ENCODE assay signal across 8 mouse cellular contexts in the genomic region with DNA sequence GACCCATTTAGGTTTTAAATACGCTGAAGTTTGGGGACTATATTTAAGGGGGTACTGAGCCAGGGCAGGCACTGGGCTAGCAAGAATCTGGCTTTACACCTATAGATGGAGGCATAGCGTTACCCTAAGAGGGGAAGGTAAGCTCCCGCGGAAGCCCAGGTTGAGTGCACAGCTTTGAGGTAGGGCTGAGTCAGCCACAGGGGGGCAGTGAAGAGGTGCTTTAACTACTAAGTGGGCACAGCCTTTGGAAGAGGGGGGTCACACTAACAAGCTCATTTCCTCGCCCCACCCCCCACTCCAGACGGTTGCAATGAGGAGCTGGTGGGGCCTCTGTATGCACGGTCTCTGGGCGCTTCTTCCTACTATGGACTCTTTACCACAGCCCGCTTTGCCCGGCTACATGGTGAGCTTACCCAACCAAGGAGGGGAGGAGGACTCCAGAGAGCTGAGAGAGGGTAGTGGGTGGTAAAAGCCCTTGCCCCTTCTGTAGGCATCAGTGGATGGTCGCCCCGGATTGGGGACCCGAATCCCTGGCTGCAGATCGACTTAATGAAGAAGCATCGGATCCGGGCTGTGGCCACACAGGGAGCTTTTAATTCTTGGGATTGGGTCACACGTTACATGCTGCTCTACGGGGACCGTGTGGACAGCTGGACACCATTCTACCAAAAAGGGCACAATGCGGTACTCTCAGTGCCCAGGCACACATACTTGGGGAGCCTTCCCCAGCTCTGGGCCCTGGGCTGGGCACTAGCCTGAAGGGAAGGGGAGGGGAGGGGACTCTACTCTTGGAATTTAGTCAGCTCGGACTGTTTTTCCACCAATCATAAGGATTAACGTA. TPM values are rescaled to one million over a fixed set of nuclear protein-coding genes. Genes with fewer than 3 reads are reported as not detected.
DNase-seq lines count a peak whose midpoint lies in the region; ATAC-seq and TF ChIP-seq lines count a peak whose summit lies in the region.

No protein-coding gene starts in this region.

- H3K27ac ChIP-seq in MEL (ENCODE audit: control insufficient read depth, low read depth, low read length): no peak overlapping the region
- no peak overlapping the region for H3K27ac ChIP-seq in embryonic facial prominence, embryonic 10.5 days (replicated peaks)
- H3K27ac ChIP-seq in hindbrain, embryonic 11.5 days (ENCODE audit: low read depth, low read length): no peak overlapping the region

- H3K79me2 ChIP-seq in C2C12 (ENCODE audit: control insufficient read depth, insufficient read depth) (no peaks in the 10 kb centered on the region), MEL (ENCODE audit: control insufficient read depth, insufficient read depth, low read length, poor library complexity) (no peaks in the 10 kb centered on the region)

- no peaks in the 10 kb centered on the region for H3K27me3 ChIP-seq in C2C12 (ENCODE audit: control insufficient read depth, insufficient read depth, insufficient read length)
- H3K27me3 ChIP-seq in MEL (ENCODE audit: control insufficient read depth in 1 of 2, insufficient read depth in 2 of 2, low read length in 2 of 2): 0 out of 4 replicates have a peak, but pooled peaks cover 0 to 2% of the 10 kb centered on the region in 2 experiments
- H3K27me3 ChIP-seq in embryonic facial prominence, embryonic 10.5 days (replicated peaks; ENCODE audit: low read depth, poor library complexity, severe bottlenecking): peaks cover 84% of the 10 kb centered on the region
- peaks cover 60% of the 10 kb centered on the region for H3K27me3 ChIP-seq in hindbrain, embryonic 11.5 days (ENCODE audit: control insufficient read depth, insufficient read depth, low read length)

- 23% methylated on average over 22 of the region's 22 CpGs for WGBS in embryonic facial prominence, embryonic 10.5 days
- 29% methylated on average over 22 of the region's 22 CpGs for WGBS in hindbrain, embryonic 11.5 days

- no peak for TF ChIP-seq POLR2A in MEL (IDR thresholded peaks at IDR 0.05; ENCODE audit: control insufficient read depth in 1 of 2, insufficient read depth in 1 of 2, low read depth in 1 of 2, low read length in 2 of 2, poor library complexity in 1 of 2)

- H3K36me3 ChIP-seq in C2C12 (ENCODE audit: control insufficient read depth, insufficient read depth): no peaks in the 10 kb centered on the region
- peaks cover 0 to 6% of the 10 kb centered on the region in 2 experiments; a peak in 2 of 4 replicates for H3K36me3 ChIP-seq in MEL (ENCODE audit: control insufficient read depth in 1 of 2, insufficient read depth in 2 of 2, low read length in 2 of 2)
- no peaks in the 10 kb centered on the region for H3K36me3 ChIP-seq in embryonic facial prominence, embryonic 10.5 days (replicated peaks)
- H3K36me3 ChIP-seq in hindbrain, embryonic 11.5 days (ENCODE audit: control insufficient read depth, insufficient read depth, low read length): no peaks in the 10 kb centered on the region

- TF ChIP-seq EP300 in MEL (IDR thresholded peaks at IDR 0.05; ENCODE audit: low read depth in 1 of 2, low read length in 2 of 2): no peak

- no peak overlapping the region; the same call in 1 of the 2 replicates for H3K4me2 ChIP-seq in hindbrain, embryonic 11.5 days (replicated peaks; ENCODE audit: low read depth, low read length)

- no peak overlapping the region for H3ac ChIP-seq in C2C12 (ENCODE audit: control insufficient read depth, insufficient read length, low read depth)

- DNase-seq in MEL (ENCODE audit: low read depth, low spot score): peak; percentile 62
- DNase-seq in embryonic facial prominence, embryonic 10.5 days (ENCODE audit: low spot score): peak; percentile 72
- DNase-seq in hindbrain, embryonic 11.5 days (ENCODE audit: low spot score): peak; percentile 71
- peak; percentile 68 for DNase-seq in left cerebral cortex, adult 11 months (ENCODE audit: low spot score)
- DNase-seq in spleen, adult 18-20 months: peak; percentile 54 to 75
- no peak for DNase-seq in urinary bladder, postnatal 25 days (ENCODE audit: low spot score)

- TF ChIP-seq RAD21 in MEL (IDR thresholded peaks at IDR 0.05; ENCODE audit: low read depth, low read length): peak; percentile 52

- peaks cover 0 to 9% of the 10 kb centered on the region in 2 experiments; a peak in 2 of 4 replicates for H3K4me1 ChIP-seq in MEL (ENCODE audit: control insufficient read depth in 1 of 2, insufficient read depth in 2 of 2, low read length in 2 of 2)
- peaks cover 60% of the 10 kb centered on the region for H3K4me1 ChIP-seq in embryonic facial prominence, embryonic 10.5 days
- peaks cover 22% of the 10 kb centered on the region; the same call in 1 of the 2 replicates for H3K4me1 ChIP-seq in hindbrain, embryonic 11.5 days (replicated peaks; ENCODE audit: control insufficient read depth, insufficient read depth, low read length)

- H3K9ac ChIP-seq in MEL (ENCODE audit: control insufficient read depth, low read depth, low read length, poor library complexity, severe bottlenecking): no peak overlapping the region
- H3K9ac ChIP-seq in hindbrain, embryonic 11.5 days (ENCODE audit: low read depth, low read length): no peak overlapping the region

- H3K9me3 ChIP-seq in MEL (replicated peaks; ENCODE audit: insufficient read depth, low read length): no peaks in the 10 kb centered on the region
- H3K9me3 ChIP-seq in embryonic facial prominence, embryonic 10.5 days: no peaks in the 10 kb centered on the region
- no peaks in the 10 kb centered on the region for H3K9me3 ChIP-seq in hindbrain, embryonic 11.5 days (ENCODE audit: control insufficient read depth, low read length)

- TF ChIP-seq CTCF in C2C12 (IDR thresholded peaks at IDR 0.05; ENCODE audit: control insufficient read depth, insufficient read depth, insufficient read length) (peak; percentile 6), MEL (IDR thresholded peaks at IDR 0.05 in 2 of 3, conservative IDR thresholded peaks at IDR 0.05 in 1 of 3; ENCODE audit: control insufficient read depth in 1 of 3, insufficient read depth in 1 of 3, low read depth in 2 of 3, low read length in 3 of 3, poor library complexity in 1 of 3, severe bottlenecking in 1 of 3) (peak; percentile 44 to 77 (median 74))

- no peaks in the 10 kb centered on the region for H3K79me3 ChIP-seq in C2C12 (ENCODE audit: low read depth)

- H3K4me3 ChIP-seq in C2C12 (ENCODE audit: insufficient read depth, poor library complexity, severe bottlenecking) (no peak overlapping the region), MEL (ENCODE audit: control insufficient read depth in 1 of 2, insufficient read depth in 1 of 2, low read depth in 2 of 2, low read length in 2 of 2) (no peak overlapping the region)
- peak overlapping the region; percentile 47 for H3K4me3 ChIP-seq in embryonic facial prominence, embryonic 10.5 days
- no peak overlapping the region for H3K4me3 ChIP-seq in hindbrain, embryonic 11.5 days (ENCODE audit: low read depth, low read length)

- no peak for ATAC-seq in hindbrain, embryonic 11.5 days (ENCODE audit: low FRiP score)
- peak; percentile 38; the same call in 1 of the 2 replicates for ATAC-seq in megakaryocyte progenitor cell, adult 5-6 weeks (replicated peaks; ENCODE audit: poor library complexity)

RNA-seq across cellular contexts. Expression of gene Ccr10, which starts 1.9 kb away (rescaled TPM):
- polyA plus RNA-seq in C2C12 (2012; fragmentation: generic; extraction: Trizol) (0.18 TPM), MEL (2012; ENCODE audit: insufficient read depth in 1 of 2, insufficient read length in 2 of 2, low read depth in 1 of 2, low replicate concordance in 2 of 2, missing spikeins in 1 of 2) (not detected)
- total RNA-seq in MEL (2012; rRNA removed): not detected in 2 replicates
- polyA plus RNA-seq in embryonic facial prominence, embryonic 10.5 days (2016; fragmentation: Nextera tagmentation; extraction: Ambion mirVana): 0.16 TPM in 1 of 2 replicates, not detected in the other
- 0.19 TPM in 1 of 2 replicates, not detected in the other for polyA plus RNA-seq in hindbrain, embryonic 11.5 days (2014; fragmentation: Nextera tagmentation; extraction: Ambion mirVana)
- total RNA-seq in megakaryocyte progenitor cell, adult 5-6 weeks (2015): not detected in 2 replicates
- 0.41 TPM in 1 of 2 replicates, not detected in the other for total RNA-seq in megakaryocyte progenitor cell, adult 5-6 weeks (2017)

RNA-seq across cellular contexts. Expression of gene Plekhh3, which starts 6.0 kb away (rescaled TPM):
- polyA plus RNA-seq in C2C12 (2012; fragmentation: generic; extraction: Trizol) (18.3 TPM), MEL (2012; ENCODE audit: insufficient read depth in 1 of 2, insufficient read length in 2 of 2, low read depth in 1 of 2, low replicate concordance in 2 of 2, missing spikeins in 1 of 2) (1 to 10 TPM in 1 of 2 experiments, not detected in 1; 1.5 TPM)
- total RNA-seq in MEL (2012; rRNA removed): 0.81 and 1.4 TPM in 2 replicates
- 3.7 and 4.0 TPM in 2 replicates for polyA plus RNA-seq in embryonic facial prominence, embryonic 10.5 days (2016; fragmentation: Nextera tagmentation; extraction: Ambion mirVana)
- 7.7 and 8.2 TPM in 2 replicates for polyA plus RNA-seq in hindbrain, embryonic 11.5 days (2014; fragmentation: Nextera tagmentation; extraction: Ambion mirVana)
- 0.66 TPM in 1 of 2 replicates, not detected in the other for total RNA-seq in megakaryocyte progenitor cell, adult 5-6 weeks (2015)
- total RNA-seq in megakaryocyte progenitor cell, adult 5-6 weeks (2017): 0.14 and 1.0 TPM in 2 replicates

RNA-seq across cellular contexts. Expression of gene Cntnap1, which starts 6.8 kb away (rescaled TPM):
- polyA plus RNA-seq in C2C12 (2012; fragmentation: generic; extraction: Trizol) (0.28 TPM), MEL (2012; ENCODE audit: insufficient read depth in 1 of 2, insufficient read length in 2 of 2, low read depth in 1 of 2, low replicate concordance in 2 of 2, missing spikeins in 1 of 2) (under 1 TPM in 1 of 2 experiments, not detected in 1; 0.01 TPM)
- total RNA-seq in MEL (2012; rRNA removed): not detected in 2 replicates
- 0.23 and 0.31 TPM in 2 replicates for polyA plus RNA-seq in embryonic facial prominence, embryonic 10.5 days (2016; fragmentation: Nextera tagmentation; extraction: Ambion mirVana)
- 0.29 and 0.39 TPM in 2 replicates for polyA plus RNA-seq in hindbrain, embryonic 11.5 days (2014; fragmentation: Nextera tagmentation; extraction: Ambion mirVana)
- 0.51 and 0.77 TPM in 2 replicates for total RNA-seq in megakaryocyte progenitor cell, adult 5-6 weeks (2015)
- 0.34 and 0.87 TPM in 2 replicates for total RNA-seq in megakaryocyte progenitor cell, adult 5-6 weeks (2017)

RNA-seq across cellular contexts. Expression of gene Tubg2, which starts 21.4 kb away (rescaled TPM):
- polyA plus RNA-seq in C2C12 (2012; fragmentation: generic; extraction: Trizol): 0.13 TPM
- total RNA-seq in MEL (2012; rRNA removed): not detected in 2 replicates
- not detected for polyA plus RNA-seq in MEL (2012; ENCODE audit: insufficient read depth in 1 of 2, insufficient read length in 2 of 2, low read depth in 1 of 2, low replicate concordance in 2 of 2, missing spikeins in 1 of 2)
- 4.9 and 5.7 TPM in 2 replicates for polyA plus RNA-seq in embryonic facial prominence, embryonic 10.5 days (2016; fragmentation: Nextera tagmentation; extraction: Ambion mirVana)
- 5.5 and 5.7 TPM in 2 replicates for polyA plus RNA-seq in hindbrain, embryonic 11.5 days (2014; fragmentation: Nextera tagmentation; extraction: Ambion mirVana)
- total RNA-seq in megakaryocyte progenitor cell, adult 5-6 weeks (2015): not detected in 2 replicates
- total RNA-seq in megakaryocyte progenitor cell, adult 5-6 weeks (2017): not detected in 2 replicates

RNA-seq across cellular contexts. Expression of gene Ezh1, which starts 49.1 kb away (rescaled TPM):
- 4.5 TPM for polyA plus RNA-seq in C2C12 (2012; fragmentation: generic; extraction: Trizol)
- total RNA-seq in MEL (2012; rRNA removed): 5.0 and 6.3 TPM in 2 replicates
- polyA plus RNA-seq in MEL (2012; ENCODE audit: insufficient read depth in 1 of 2, insufficient read length in 2 of 2, low read depth in 1 of 2, low replicate concordance in 2 of 2, missing spikeins in 1 of 2): 1 to 10 TPM in 1 of 2 experiments, not detected in 1; 8.4 TPM
- polyA plus RNA-seq in embryonic facial prominence, embryonic 10.5 days (2016; fragmentation: Nextera tagmentation; extraction: Ambion mirVana): 13.3 and 14.5 TPM in 2 replicates
- polyA plus RNA-seq in hindbrain, embryonic 11.5 days (2014; fragmentation: Nextera tagmentation; extraction: Ambion mirVana): 11.1 and 11.5 TPM in 2 replicates
- total RNA-seq in megakaryocyte progenitor cell, adult 5-6 weeks (2015): 13.8 and 15.8 TPM in 2 replicates
- total RNA-seq in megakaryocyte progenitor cell, adult 5-6 weeks (2017): 13.2 and 15.8 TPM in 2 replicates
